Mouse (Mus musculus) CH12.LX (cell line): ENCODE data around the gene B4galnt4. TPM values are rescaled to one million over a fixed set of nuclear protein-coding genes. Genes with fewer than 3 reads are reported as not detected.

Experiments used
- DNase-seq: peaks from one replicate; pipeline ENCODE4 v3.0.0-alpha.2; 2013; ENCODE audit errors: extremely low read depth
- H3K27ac ChIP-seq: 2 replicates; pipeline ENCODE4 v1.5.1; 2012; ENCODE audit warnings: low read depth, mild to moderate bottlenecking, control low read depth, moderate library complexity; ENCODE audit not compliant: insufficient read depth
- H3K27me3 ChIP-seq: replicated peaks from 2 replicates; pipeline ENCODE3; 2012; ENCODE audit warnings: inconsistent platforms
- H3K36me3 ChIP-seq, 2 experiments: replicated peaks in 1 of 2; 2 replicates each; pipeline versions ENCODE3 to v1.6.1; 2012; ENCODE audit warnings: inconsistent platforms in 1 of 2, low read length in 1 of 2, mild to moderate bottlenecking in 1 of 2, mixed read lengths in 1 of 2, moderate library complexity in 1 of 2; ENCODE audit not compliant: control insufficient read depth in 1 of 2, insufficient read depth in 1 of 2
- H3K4me1 ChIP-seq, 2 experiments: 2 replicates each; pipeline ENCODE4 v1.6.1; 2012; ENCODE audit warnings: inconsistent platforms in 1 of 2, moderate library complexity in 1 of 2; ENCODE audit not compliant: insufficient read depth in 2 of 2, control insufficient read depth in 1 of 2
- H3K4me2 ChIP-seq: 2 replicates; pipeline ENCODE4 v1.6.1; 2012; ENCODE audit warnings: low read depth, mild to moderate bottlenecking, control low read depth; ENCODE audit not compliant: poor library complexity, insufficient read depth, severe bottlenecking
- H3K4me3 ChIP-seq, 3 experiments: fragments of 150-350 bp in 1 of 3; sonication (generic) in 1 of 3; replicated peaks in 1 of 3; 2 replicates each; pipeline versions ENCODE3 to v1.5.1; 2011 to 2012; ENCODE audit warnings: low read depth in 2 of 3, low read length in 2 of 3, mild to moderate bottlenecking in 2 of 3, moderate library complexity in 2 of 3, control low read depth in 1 of 3, improper control_type of control experiment in 1 of 3, inconsistent platforms in 1 of 3, mixed read lengths in 1 of 3; ENCODE audit not compliant: poor library complexity in 1 of 3
- H3K79me2 ChIP-seq: replicated peaks from 2 replicates; pipeline ENCODE4 v1.6.1; 2012; ENCODE audit warnings: mild to moderate bottlenecking, moderate library complexity; ENCODE audit not compliant: control insufficient read depth, poor library complexity, insufficient read depth, severe bottlenecking; ENCODE audit errors: extremely low read depth
- H3K9ac ChIP-seq: 2 replicates; pipeline ENCODE4 v1.6.1; 2012; ENCODE audit warnings: low read depth, mild to moderate bottlenecking, control low read depth, moderate library complexity; ENCODE audit not compliant: insufficient read depth
- H3K9me3 ChIP-seq: replicated peaks from 2 replicates; pipeline ENCODE3; 2012; ENCODE audit warnings: low read length, inconsistent platforms, mixed read lengths
- CHD2 ChIP-seq: IDR thresholded peaks from 2 replicates; pipeline ENCODE4 v1.6.1; 2011; ENCODE audit warnings: low read length, improper control_type of control experiment
- E2F4 ChIP-seq: IDR thresholded peaks from 2 replicates; pipeline ENCODE4 v1.6.1; 2011; ENCODE audit warnings: low read depth, low read length, improper control_type of control experiment; ENCODE audit not compliant: insufficient replicate concordance
- GABPA ChIP-seq: IDR thresholded peaks from 2 replicates; pipeline ENCODE4 v1.6.1; 2012; ENCODE audit warnings: low read depth, low read length, improper control_type of control experiment, inconsistent platforms; ENCODE audit not compliant: insufficient replicate concordance
- IRF4 ChIP-seq: IDR thresholded peaks from 2 replicates; pipeline ENCODE4 v1.6.1; 2014; ENCODE audit warnings: low read depth, mild to moderate bottlenecking, inconsistent platforms, low read length, improper control_type of control experiment
- JUND ChIP-seq: conservative IDR thresholded peaks from 2 replicates; pipeline ENCODE4 v1.6.1; 2011; ENCODE audit warnings: low read depth, low read length, improper control_type of control experiment
- KAT2A ChIP-seq: IDR thresholded peaks from 2 replicates; pipeline ENCODE4 v1.6.1; 2012; ENCODE audit warnings: low read length, improper control_type of control experiment, inconsistent platforms; ENCODE audit not compliant: insufficient replicate concordance
- MAZ ChIP-seq: IDR thresholded peaks from 2 replicates; pipeline ENCODE4 v1.6.1; 2012; ENCODE audit warnings: low read depth, mild to moderate bottlenecking, inconsistent platforms, low read length, improper control_type of control experiment, moderate library complexity
- NRF1 ChIP-seq: IDR thresholded peaks from 2 replicates; pipeline ENCODE4 v1.6.1; 2014; ENCODE audit warnings: low read depth, mild to moderate bottlenecking, inconsistent platforms, low read length, improper control_type of control experiment, moderate library complexity
- POLR2A ChIP-seq: IDR thresholded peaks from 2 replicates; pipeline ENCODE4 v1.6.1; 2011; ENCODE audit warnings: low read depth, mild to moderate bottlenecking, improper control_type of control experiment, low read length
- POLR2AphosphoS2 ChIP-seq: IDR thresholded peaks from 2 replicates; pipeline ENCODE4 v1.6.1; 2011; ENCODE audit warnings: low read depth, low read length, improper control_type of control experiment
- RCOR1 ChIP-seq: conservative IDR thresholded peaks from 2 replicates; pipeline ENCODE4 v1.6.1; 2012; ENCODE audit warnings: low read depth, mild to moderate bottlenecking, inconsistent platforms, low read length, improper control_type of control experiment
- SIN3A ChIP-seq: IDR thresholded peaks from 2 replicates; pipeline ENCODE4 v1.6.1; 2012; ENCODE audit warnings: low read length, improper control_type of control experiment, inconsistent platforms
- USF2 ChIP-seq: conservative IDR thresholded peaks from 2 replicates; pipeline ENCODE4 v1.6.1; 2011; ENCODE audit warnings: low read depth, low read length, improper control_type of control experiment
- ZC3H11A ChIP-seq: IDR thresholded peaks from 2 replicates; pipeline ENCODE4 v1.6.1; 2012; ENCODE audit warnings: low read depth, mild to moderate bottlenecking, inconsistent platforms, low read length, improper control_type of control experiment
- ZNF384 ChIP-seq: IDR thresholded peaks from 2 replicates; pipeline ENCODE4 v1.6.1; 2012; ENCODE audit warnings: low read depth, low read length, improper control_type of control experiment, inconsistent platforms
- dilution Hi-C: fragments of 300-500 bp; cut with MboI; formaldehyde crosslinking; loops from 2 replicates; pipeline ENCODE4 v1.14.3; 2020; ENCODE audit warnings: low sequenced_read_pairs; ENCODE audit not compliant: extremely low pct_unique_long_range_greater_than_20kb, extremely low pct_ligation_motif_present
- in situ Hi-C: fragments of 300-500 bp; cut with MboI; formaldehyde crosslinking; loops from 3 replicates; pipeline ENCODE4 v1.14.3; 2019; ENCODE audit warnings: low sequenced_read_pairs, low pct_ligation_motif_present, low pct_unique_long_range_greater_than_20kb, mixed read lengths
- polyA plus RNA-seq: library from polyadenylated mRNA; unstranded; fragments of >175 nt; gene quantifications from 2 replicates; pipeline ENCODE4 v1.2.1, GENCODE M21; 2012; ENCODE audit warnings: low read depth; ENCODE audit not compliant: insufficient read length
- total RNA-seq, 2 experiments: library from RNA; depleted of rRNA; stranded (reverse); fragments of 300-350 nt in 1 of 2; fragments of >200 nt in 1 of 2; gene quantifications; 2 replicates each; pipeline ENCODE4 v1.2.3; 2012 to 2014

Gene B4galnt4
- total and polyA plus RNA-seq, 3 experiments, result 0.91 to 13.1 (median 2.9) TPM

GRCm38 (mm10) chr7:141049326-141049725, 11.6 kb upstream of the B4galnt4 start:
- in situ Hi-C loops (loop anchor here (5.0 kb wide), 1 partner anchor 37 kb away; the partner anchor contains the start of gene Ifitm3), dilution Hi-C loops (no loop called here)
- DNase-seq, result no peak
- Histone ChIP-seq H3K27ac (no peak overlapping the region), H3K9ac (no peak overlapping the region), H3K4me3 (no peak overlapping the region), H3K36me3 (no peaks in the 10 kb centered on the region), H3K9me3 (peaks cover 4% of the 10 kb centered on the region), H3K4me1 (peaks cover 8 to 23% of the 10 kb centered on the region in 2 experiments), H3K4me2 (no peak overlapping the region), H3K27me3 (peaks cover 10% of the 10 kb centered on the region), H3K79me2 (no peaks in the 10 kb centered on the region)
- TF ChIP-seq CHD2, result no peak
- TF ChIP-seq POLR2AphosphoS2, result no peak
- TF ChIP-seq JUND, result no peak
- TF ChIP-seq SIN3A, result no peak
- no peak for TF ChIP-seq KAT2A
- no peak for TF ChIP-seq NRF1
- no peak for TF ChIP-seq E2F4
- no peak for TF ChIP-seq ZC3H11A
- TF ChIP-seq IRF4, result no peak
- TF ChIP-seq GABPA, result no peak
- no peak for TF ChIP-seq RCOR1
- TF ChIP-seq MAZ, result no peak
- TF ChIP-seq USF2, result no peak
- no peak for TF ChIP-seq POLR2A

- Histone ChIP-seq H3K79me2 (no peaks in the 10 kb centered on the region), H3K9ac (no peak overlapping the region), H3K9me3 (peaks cover 9% of the 10 kb centered on the region), H3K36me3 (no peaks in the 10 kb centered on the region), H3K4me1 (peaks cover 8 to 23% of the 10 kb centered on the region in 2 experiments; a peak in 3 of 4 replicates), H3K27me3 (peaks cover 8% of the 10 kb centered on the region), H3K4me3 (no peak overlapping the region), H3K4me2 (no peak overlapping the region), H3K27ac (no peak overlapping the region)
- TF ChIP-seq ZNF384, result no peak
- DNase-seq, result no peak
- dilution Hi-C loops, result no loop called here
- in situ Hi-C loops, result loop anchor here (5.0 kb wide), 3 partner anchors 36 to 204 kb away; partner anchors contain the start of genes Gm45717, Ifitm2, Odf3 and Scgb1c1
Observed at GRCm38 (mm10) chr7:141051060-141051685, 9.7 kb upstream of the B4galnt4 start.
